Mouse (Mus musculus) T-helper 17 cell (primary cell): ENCODE measurements around the gene Klhl33.
"Not testable (repeated sequence)": the region's sequence is repeated elsewhere in the genome, so short reads cannot be mapped to it uniquely, and the experiment has no call there.

ENCODE experiments used
- in situ Hi-C, 2 experiments: fragments of 300-600 bp; cut with MboI, MseI; formaldehyde crosslinking; loops; 1 replicate in 1 of 2; 2 replicates in 1 of 2; pipeline ENCODE4 v1.15.1; 2025; ENCODE audit warnings: high pct_unique_total_duplicates in 2 of 2

Gene Klhl33

GRCm38 (mm10) chr14:50905327-50905726, 8.0 kb upstream of the Klhl33 start:
- in situ Hi-C loops, result loop anchor here in 1 of 2 experiments (10.0 kb wide), 1 partner anchor 599 kb away; no protein-coding TSS in a partner anchor

DNA sequence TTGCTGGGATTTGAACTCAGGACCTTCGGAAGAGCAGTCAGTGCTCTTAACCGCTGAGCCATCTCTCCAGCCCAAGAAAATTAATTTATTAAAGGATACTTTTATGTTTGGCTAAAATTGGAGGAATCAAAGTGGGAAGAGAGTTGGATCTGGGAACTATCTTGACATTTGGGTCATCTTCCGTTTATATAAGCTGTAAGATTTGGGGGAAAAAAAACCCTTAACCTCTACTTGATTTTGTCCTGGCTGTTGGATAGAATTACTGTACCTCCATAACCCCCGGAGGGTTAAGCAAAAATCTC, 7.5 kb upstream of the Klhl33 start:
- in situ Hi-C loops, result loop anchor here in 1 of 2 experiments (10.0 kb wide), 1 partner anchor 600 kb away; no protein-coding TSS in a partner anchor

DNA sequence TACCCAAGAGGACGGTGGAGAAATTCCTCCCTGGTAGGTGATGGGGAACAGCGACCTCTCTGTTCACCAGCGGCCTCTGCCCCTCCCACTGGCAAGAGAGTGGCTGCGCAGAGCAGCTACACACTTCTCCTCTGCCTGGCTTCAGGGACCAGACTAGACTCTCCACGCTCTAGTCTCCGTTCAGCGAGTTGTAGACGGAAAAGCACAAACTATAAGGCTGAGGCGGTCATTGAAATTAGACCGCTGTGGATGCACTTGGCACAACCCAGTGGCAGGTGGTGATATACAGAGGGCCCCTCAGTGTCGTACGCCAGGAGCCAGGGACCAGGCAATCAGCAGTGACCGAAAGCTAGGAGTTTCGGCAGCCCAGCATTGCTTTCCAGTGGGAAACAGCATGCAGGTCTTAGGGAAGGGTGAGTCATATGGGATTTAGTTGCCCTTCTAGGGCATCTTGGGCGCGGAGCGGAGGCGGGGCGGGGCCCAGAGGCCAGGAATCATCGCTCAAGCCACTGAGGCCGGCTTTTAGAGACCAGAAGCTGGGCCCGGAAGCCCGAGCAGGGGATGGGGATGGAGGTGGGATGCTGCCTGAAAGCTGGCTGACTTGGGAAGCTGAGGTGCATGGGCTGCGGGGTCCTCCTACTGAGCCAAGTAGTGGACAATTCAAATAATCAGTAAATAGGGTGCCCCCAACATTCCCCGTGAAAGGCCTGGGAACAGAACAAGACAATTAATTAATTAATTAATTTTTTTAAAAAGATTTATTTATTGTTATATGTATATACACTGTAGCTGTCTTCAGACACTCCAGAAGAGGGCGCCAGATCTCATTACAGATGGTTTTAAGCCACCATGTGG, 6.9 kb upstream of the Klhl33 start:
- in situ Hi-C loops, result loop anchor here in 1 of 2 experiments (10.0 kb wide), 1 partner anchor 601 kb away; no protein-coding TSS in a partner anchor

- in situ Hi-C loops, result not testable (repeated sequence)
These were observed 685 bp upstream of the Klhl33 start for GRCm38 (mm10) chr14:50897992-50898391.

GRCm38 (mm10) chr14:50896747-50897373, 447 bp downstream of the Klhl33 start:
- in situ Hi-C loops, result no loop called here

DNA sequence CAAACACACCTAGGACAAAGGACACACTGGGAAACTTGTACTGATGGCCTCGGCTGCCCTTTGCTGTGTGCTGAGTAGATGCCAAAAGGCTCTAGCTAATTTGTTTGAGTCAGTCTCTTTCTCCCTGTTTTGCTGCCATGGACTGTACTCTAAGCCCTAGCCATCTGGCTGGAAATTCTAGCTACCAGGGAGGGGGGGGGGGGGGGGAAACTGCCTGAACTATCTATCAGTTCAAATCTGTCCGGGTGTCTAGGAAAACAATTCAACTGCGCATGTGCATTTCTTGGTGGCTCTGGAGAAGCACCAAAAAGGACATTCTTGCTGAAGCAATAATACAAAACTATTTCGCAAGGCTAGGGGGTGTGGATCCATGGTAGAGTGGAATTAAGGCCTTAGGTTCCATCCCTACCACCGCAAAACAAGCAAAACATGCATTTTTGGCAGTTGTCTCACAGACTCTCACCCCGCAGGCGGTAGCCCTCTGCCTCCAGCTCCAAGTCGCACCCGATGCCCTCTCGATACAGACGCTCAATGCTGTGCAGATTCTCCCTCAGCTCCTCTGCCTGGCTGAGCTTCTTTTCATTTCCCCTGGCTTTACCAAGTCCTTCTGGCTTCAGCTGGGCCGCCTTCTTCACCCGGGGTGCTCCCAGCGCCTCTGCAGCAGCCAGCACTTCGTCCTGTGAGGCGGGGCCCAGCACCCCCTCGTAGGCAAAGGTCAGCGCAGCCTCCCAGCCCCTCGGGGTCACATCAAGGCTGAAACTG, 1.1 kb downstream of the Klhl33 start:
- in situ Hi-C loops, result no loop called here

DNA sequence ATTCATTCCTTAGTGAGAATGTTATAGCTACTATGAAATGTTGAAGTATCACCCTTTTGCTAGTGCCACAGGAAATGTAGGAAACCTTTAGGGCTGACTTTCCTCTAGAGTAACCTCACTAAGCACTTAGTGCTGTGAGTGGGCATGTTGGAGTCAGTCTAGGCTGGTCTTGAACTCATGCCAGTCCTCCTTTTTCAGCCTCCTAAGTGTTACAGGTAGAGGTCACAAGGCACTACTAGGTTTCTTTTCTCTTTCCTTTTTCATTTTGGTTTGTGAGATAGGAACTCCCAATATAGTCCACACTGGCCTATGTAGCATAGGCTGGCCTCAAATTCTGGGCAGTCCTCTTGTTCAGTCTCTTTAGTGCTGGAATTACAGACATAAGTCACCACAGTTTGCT, 1.9 kb downstream of the Klhl33 start:
- in situ Hi-C loops, result no loop called here

DNA sequence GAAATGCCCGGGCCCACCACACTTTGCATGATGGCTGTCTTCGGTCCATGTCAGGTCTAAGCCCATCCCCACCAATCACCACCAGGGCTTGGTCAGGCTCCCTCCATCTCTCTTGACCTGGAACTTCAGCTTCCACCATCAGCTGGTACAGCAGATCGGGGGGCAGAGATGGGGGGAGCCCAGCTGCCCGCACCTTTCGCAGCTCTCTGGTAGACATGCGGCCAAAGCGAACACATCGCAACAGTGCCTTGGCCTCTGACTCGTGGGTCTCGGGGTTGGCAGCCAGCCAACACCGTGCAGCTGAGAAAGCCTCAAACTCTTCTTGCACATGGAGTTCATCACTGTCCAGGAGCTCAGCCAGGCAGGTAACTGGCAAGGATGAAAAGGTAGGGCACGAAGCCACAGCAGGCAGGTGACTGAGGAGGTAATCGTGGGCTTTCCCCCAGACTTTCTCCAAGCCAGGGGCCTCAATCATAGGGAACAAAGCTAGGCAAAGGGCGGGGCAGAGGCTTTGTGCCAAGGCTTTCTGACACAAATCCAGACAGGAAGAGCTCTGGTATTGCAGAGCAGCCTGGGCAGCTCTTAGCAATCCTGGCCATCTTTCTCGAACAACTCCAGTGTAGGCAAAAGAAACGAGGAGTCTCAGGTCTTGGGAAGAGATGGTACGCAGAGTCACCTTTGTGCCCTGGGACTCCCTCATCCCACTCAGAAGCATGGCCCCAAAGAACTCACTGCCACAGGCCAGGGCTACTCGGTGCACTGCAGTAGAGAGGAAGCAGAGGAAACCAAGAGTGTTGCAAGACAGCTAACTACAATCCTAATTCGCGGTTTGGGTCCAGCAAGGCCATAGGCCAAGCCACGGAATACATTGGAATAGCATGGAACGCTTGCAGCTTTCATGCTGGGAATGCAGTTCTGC, 4.5 kb downstream of the Klhl33 start:
- in situ Hi-C loops, result no loop called here

DNA sequence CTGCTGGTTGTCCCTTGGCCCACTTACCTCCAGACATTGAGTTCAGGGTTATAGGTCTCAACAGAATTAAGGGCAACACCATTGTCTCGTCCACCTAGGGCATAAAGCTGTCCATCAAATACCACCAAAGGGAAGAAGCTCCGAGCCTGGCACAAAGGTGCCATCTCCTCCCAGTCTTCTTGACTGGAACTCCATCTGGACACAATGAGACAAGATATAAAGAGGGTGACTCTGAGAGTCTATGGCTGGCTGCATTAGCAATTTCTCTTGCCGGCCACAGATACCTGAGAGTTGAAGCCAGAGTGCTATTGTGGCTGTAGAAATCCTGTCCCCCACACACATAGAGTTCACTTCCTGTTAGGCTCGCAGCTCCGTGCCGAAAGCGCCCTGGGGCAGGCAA, 5.2 kb downstream of the Klhl33 start:
- in situ Hi-C loops, result no loop called here

DNA sequence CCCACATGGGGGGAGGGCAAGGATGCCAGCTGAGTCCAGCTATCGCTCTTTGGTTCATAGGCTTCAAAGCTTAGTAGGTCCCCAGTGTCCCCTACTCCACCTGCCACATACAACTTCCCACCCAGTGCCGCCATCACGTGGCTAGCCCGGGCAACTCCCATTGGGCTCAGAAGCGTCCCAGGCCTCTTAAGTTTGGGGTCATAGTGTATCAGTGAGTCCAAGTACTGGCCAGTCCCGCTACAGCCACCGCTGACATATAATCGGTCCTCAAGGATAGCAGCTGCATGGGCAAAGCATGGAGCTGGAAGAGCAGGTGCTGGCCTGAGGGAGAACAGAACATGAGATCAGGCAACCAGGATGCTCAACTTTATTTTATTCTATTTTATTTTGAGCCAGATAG, 5.7 kb downstream of the Klhl33 start:
- in situ Hi-C loops, result no loop called here

GRCm38 (mm10) chr14:50876236-50876950, 20.9 kb downstream of the Klhl33 start:
- in situ Hi-C loops, result no loop called here

- in situ Hi-C loops, result no loop called here
These were observed 21.6 kb downstream of the Klhl33 start for GRCm38 (mm10) chr14:50875591-50876230.

DNA sequence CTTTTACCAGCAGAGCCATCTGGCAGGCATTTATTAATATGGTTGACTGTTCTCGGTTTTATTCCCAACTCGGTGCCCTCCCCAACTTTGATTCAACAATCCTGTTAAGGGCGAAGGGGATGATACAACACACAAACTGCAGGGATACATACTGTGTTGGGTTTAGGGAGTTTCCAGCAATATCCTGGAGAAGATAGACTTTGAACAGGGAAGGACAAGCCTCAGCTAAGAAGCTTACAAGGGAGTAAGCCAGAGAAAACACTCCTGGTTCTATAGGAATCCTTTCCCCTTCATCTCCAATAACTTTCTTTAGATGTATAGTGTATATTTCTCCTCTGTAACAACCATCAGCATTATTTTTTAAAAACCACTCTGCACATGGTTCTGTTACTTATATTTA, 22.1 kb downstream of the Klhl33 start:
- in situ Hi-C loops, result no loop called here

- in situ Hi-C loops, result no loop called here
These were observed 26.0 kb downstream of the Klhl33 start for GRCm38 (mm10) chr14:50871284-50871683.

- in situ Hi-C loops, result no loop called here
These were observed 26.5 kb downstream of the Klhl33 start for GRCm38 (mm10) chr14:50870805-50871143.

- in situ Hi-C loops, result no loop called here
These were observed 27.2 kb downstream of the Klhl33 start, which contains the start of gene Tep1 for GRCm38 (mm10) chr14:50869889-50870804. Gene Tep1, minus strand, starts transcription at chr14:50870560.

DNA sequence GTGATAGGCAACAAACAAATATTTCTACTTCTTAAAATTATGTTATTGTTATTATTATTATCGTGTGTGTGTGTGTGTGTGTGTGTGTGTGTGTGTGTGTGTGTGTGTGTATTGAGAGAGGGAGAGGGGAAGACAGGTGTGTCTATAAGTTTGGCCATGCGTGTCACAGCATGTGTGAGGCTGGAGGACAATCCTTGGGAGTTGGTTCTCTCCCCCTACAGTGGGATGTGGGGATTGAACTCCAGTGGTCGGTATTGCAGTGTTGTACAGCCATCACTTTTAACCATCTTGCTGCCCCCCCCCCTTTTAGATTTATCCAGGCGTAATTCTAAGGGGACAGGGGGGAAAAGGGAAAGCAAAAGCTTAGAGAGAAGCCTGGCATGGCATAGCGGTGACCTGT, 28.7 kb downstream of the Klhl33 start:
- in situ Hi-C loops, result no loop called here

GRCm38 (mm10) chr14:50868211-50868610, 29.1 kb downstream of the Klhl33 start:
- in situ Hi-C loops, result no loop called here

DNA sequence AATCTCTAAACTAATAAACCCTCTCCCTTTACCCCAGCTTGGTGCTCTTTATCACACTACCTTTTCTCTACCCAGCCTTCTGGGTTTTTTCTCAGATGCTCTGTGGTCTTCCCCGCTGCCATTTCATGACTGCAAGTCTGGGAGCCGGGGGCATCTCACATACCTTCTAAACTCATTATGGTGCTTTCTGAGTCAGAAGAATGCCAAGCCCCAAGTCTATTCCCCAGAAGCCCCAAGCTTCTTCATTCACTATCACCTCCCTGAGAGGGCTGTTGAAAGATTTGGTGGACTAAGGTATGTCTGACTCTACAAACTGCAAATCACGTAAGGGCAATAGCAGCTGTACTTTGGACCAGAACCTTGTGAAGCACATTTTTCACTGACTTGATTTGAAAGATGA, 30.3 kb downstream of the Klhl33 start:
- in situ Hi-C loops, result no loop called here
